8 mouse cellular contexts compared by ENCODE assay signal in genomic region chr2:27934269-27934668, GRCm38 (mm10). TPM values are rescaled to one million over a fixed set of nuclear protein-coding genes. Genes with fewer than 3 reads are reported as not detected.
A peak's percentile ranks its signal among the peaks of the same experiment; 100 is the strongest.
DNase-seq lines count a peak whose midpoint lies in the region; ATAC-seq lines count a peak whose summit lies in the region.

No protein-coding gene starts in this region.

- ATAC-seq in embryonic facial prominence, embryonic 13.5 days (ENCODE audit: insufficient number of reproducible peaks, insufficient read depth, low FRiP score, low TSS enrichment, low read depth), result peak; percentile 71
- ATAC-seq in limb, embryonic 12.5 days (ENCODE audit: insufficient number of reproducible peaks, insufficient read depth, low FRiP score, low TSS enrichment, low read depth), result peak; percentile 57
- peak; percentile 76 for ATAC-seq in stomach, embryonic 14.5 days (ENCODE audit: insufficient number of reproducible peaks, insufficient read depth, low FRiP score, low read depth)

- peaks cover 70% of the 10 kb centered on the region for H3K36me3 ChIP-seq in embryonic facial prominence, embryonic 13.5 days
- H3K36me3 ChIP-seq in limb, embryonic 12.5 days, result peaks cover 75% of the 10 kb centered on the region
- H3K36me3 ChIP-seq in stomach, embryonic 14.5 days (ENCODE audit: control insufficient read depth, insufficient read depth, low read length), result peaks cover 8% of the 10 kb centered on the region

- peak overlapping the region; percentile 7; the same call in 1 of the 2 replicates for H3K4me3 ChIP-seq in embryonic facial prominence, embryonic 13.5 days
- no peak overlapping the region for H3K4me3 ChIP-seq in limb, embryonic 12.5 days (replicated peaks)
- H3K4me3 ChIP-seq in stomach, embryonic 14.5 days (ENCODE audit: low read depth, low read length), result no peak overlapping the region

- no peaks in the 10 kb centered on the region for H3K9me3 ChIP-seq in embryonic facial prominence, embryonic 13.5 days
- H3K9me3 ChIP-seq in limb, embryonic 12.5 days, result no peaks in the 10 kb centered on the region
- no peaks in the 10 kb centered on the region for H3K9me3 ChIP-seq in stomach, embryonic 14.5 days (ENCODE audit: control insufficient read depth, low read depth, low read length)

- peak overlapping the region; percentile 47; the same call in 1 of the 2 replicates for H3K9ac ChIP-seq in embryonic facial prominence, embryonic 13.5 days
- peak overlapping the region; percentile 40 for H3K9ac ChIP-seq in limb, embryonic 12.5 days (replicated peaks)
- H3K9ac ChIP-seq in stomach, embryonic 14.5 days (replicated peaks; ENCODE audit: low read depth, low read length), result no peak overlapping the region

- WGBS in embryonic facial prominence, embryonic 13.5 days, result 18% methylated on average over 11 of the region's 11 CpGs
- 19% methylated on average over 11 of the region's 11 CpGs for WGBS in limb, embryonic 12.5 days
- WGBS in stomach, embryonic 14.5 days, result 8% methylated on average over 11 of the region's 11 CpGs

- intact Hi-C loops in heart, postnatal 14 days (cut with DNase I), result no loop called here

- H3K4me1 ChIP-seq in embryonic facial prominence, embryonic 13.5 days, result peaks cover 80% of the 10 kb centered on the region
- peaks cover 72% of the 10 kb centered on the region for H3K4me1 ChIP-seq in limb, embryonic 12.5 days (replicated peaks)
- peaks cover 64% of the 10 kb centered on the region for H3K4me1 ChIP-seq in stomach, embryonic 14.5 days (ENCODE audit: control insufficient read depth, insufficient read depth, low read length)

- 0 out of 2 replicates have a peak overlapping the region, but pooled peaks have one; percentile 18 for H3K4me2 ChIP-seq in embryonic facial prominence, embryonic 13.5 days
- H3K4me2 ChIP-seq in limb, embryonic 12.5 days, result peak overlapping the region; percentile 24; the same call in 1 of the 2 replicates
- H3K4me2 ChIP-seq in stomach, embryonic 14.5 days (replicated peaks; ENCODE audit: low read depth, low read length), result no peak overlapping the region

- peak overlapping the region; percentile 95 for H3K27ac ChIP-seq in embryonic facial prominence, embryonic 13.5 days
- H3K27ac ChIP-seq in limb, embryonic 12.5 days, result peak overlapping the region; percentile 96
- H3K27ac ChIP-seq in stomach, embryonic 14.5 days (ENCODE audit: low read length), result peak overlapping the region; percentile 97

- DNase-seq in adrenal gland, postnatal 14 days, result peak; percentile 58
- peak; percentile 62 to 74 for DNase-seq in heart, postnatal 14 days
- no peak for DNase-seq in frontal cortex, postnatal 36 days (ENCODE audit: low spot score in 2 of 2)
- no peak for DNase-seq in layer of hippocampus, postnatal 10 days (ENCODE audit: low spot score in 2 of 2)
- DNase-seq in right cerebral cortex, postnatal 14 days, result no peak

- H3K27me3 ChIP-seq in embryonic facial prominence, embryonic 13.5 days, result no peaks in the 10 kb centered on the region
- no peaks in the 10 kb centered on the region for H3K27me3 ChIP-seq in limb, embryonic 12.5 days
- H3K27me3 ChIP-seq in stomach, embryonic 14.5 days (ENCODE audit: control insufficient read depth, insufficient read depth, low read length), result no peaks in the 10 kb centered on the region

RNA-seq across cellular contexts. Expression of gene Col5a1, which starts 48.0 kb away (rescaled TPM):
- total RNA-seq in adrenal gland, postnatal 14 days (2021), result 73.1 and 76.7 TPM in 2 replicates
- 104 and 111 TPM in 2 replicates for polyA plus RNA-seq in embryonic facial prominence, embryonic 13.5 days (2015; fragmentation: Nextera tagmentation; extraction: Ambion mirVana)
- 100 to 1,000 TPM; 100 to 109 TPM for total RNA-seq in heart, postnatal 14 days (2021)
- polyA plus RNA-seq in limb, embryonic 12.5 days (2016; fragmentation: Nextera tagmentation; extraction: Ambion mirVana), result 59.1 and 65.0 TPM in 2 replicates
- polyA plus RNA-seq in stomach, embryonic 14.5 days (2014; fragmentation: Nextera tagmentation; extraction: Ambion mirVana), result 160 and 167 TPM in 2 replicates
- total RNA-seq in layer of hippocampus, postnatal 10 days (2021), result 10 to 100 TPM in 1 of 2 experiments, 1 to 10 TPM in 1; 9.9 to 10.8 TPM

Comparison
In these comparisons a context has a peak if more than half of its experiments do, and no peak if none do; other contexts are left out.
1. DNase-seq: peak in adrenal gland, postnatal 14 days (single experiment) and heart, postnatal 14 days (2 of 2); none in frontal cortex, postnatal 36 days (0 of 2), layer of hippocampus, postnatal 10 days (0 of 2) and right cerebral cortex, postnatal 14 days (single experiment).
2. Peak in every context shown above with its lines, with median percentiles within 50 percentile points of each other: ATAC-seq and H3K27ac ChIP-seq.